17 mouse cellular contexts compared by ENCODE assay signal in the genomic region with DNA sequence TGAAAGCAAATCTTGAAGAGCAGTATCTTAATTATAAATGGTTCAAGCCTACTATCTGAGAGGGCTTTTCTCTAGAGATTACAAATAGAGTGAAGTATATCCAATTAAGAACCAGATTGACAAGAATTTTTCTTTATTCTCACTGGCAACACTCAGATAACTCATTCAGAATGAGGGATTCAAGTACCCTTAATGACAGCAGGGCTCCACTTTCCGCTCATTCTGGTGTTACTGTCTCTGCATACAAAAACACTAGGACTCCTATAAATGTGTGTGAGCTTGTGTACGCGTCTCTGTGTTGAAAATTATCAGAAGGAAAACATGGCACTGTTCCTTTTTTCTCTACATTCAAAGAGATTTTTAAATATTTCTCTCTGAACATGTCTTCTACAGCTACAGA.
"Had no signal": no experiment of that assay in that cellular context is flagged by ENCODE, and none has a peak within 500 bp of the region (broad histone marks: within the 10 kb centered on the region; RNA-seq: fewer than 3 reads in every experiment).

No protein-coding gene starts in this region.

- H3K36me3 ChIP-seq: midbrain, embryonic 10.5 days; midbrain, embryonic 12.5 days; neural tube, embryonic 13.5 days; neural tube, embryonic 15.5 days had no signal

- H3K4me2 ChIP-seq: lung, embryonic 14.5 days; midbrain, embryonic 12.5 days; neural tube, embryonic 13.5 days; neural tube, embryonic 15.5 days had no signal

- H3K27me3 ChIP-seq: midbrain, embryonic 12.5 days; neural tube, embryonic 13.5 days; neural tube, embryonic 15.5 days had no signal

- DNase-seq: lung, adult 18-20 months; lung, embryonic 14.5 days; lung, postnatal 10 days; lung, postnatal 4 days; retina, postnatal 1 day; right cerebral cortex, adult 18-20 months; right cerebral cortex, postnatal 25 days; right cerebral cortex, postnatal 4 days; spleen, adult 18-20 months; thymus, adult 18-20 months; thymus, postnatal 14 days; thymus, postnatal 36 days had no signal

- H3K4me3 ChIP-seq: midbrain, embryonic 10.5 days; midbrain, embryonic 12.5 days; myocyte; neural tube, embryonic 13.5 days; neural tube, embryonic 15.5 days had no signal

- H3K9me3 ChIP-seq: midbrain, embryonic 10.5 days; midbrain, embryonic 12.5 days; neural tube, embryonic 13.5 days; neural tube, embryonic 15.5 days had no signal

- H3K9ac ChIP-seq: lung, embryonic 14.5 days; midbrain, embryonic 12.5 days; neural tube, embryonic 13.5 days; neural tube, embryonic 15.5 days had no signal

- H3K4me1 ChIP-seq: midbrain, embryonic 10.5 days; midbrain, embryonic 12.5 days; neural tube, embryonic 13.5 days; neural tube, embryonic 15.5 days had no signal

- H3K27ac ChIP-seq: midbrain, embryonic 10.5 days; midbrain, embryonic 12.5 days; neural tube, embryonic 13.5 days; neural tube, embryonic 15.5 days had no signal
